Mouse (Mus musculus): ENCODE results near the gene Adcy2.

GRCm38 (mm10) chr13:68712661-68713060 lies 286.7 kb downstream of the Adcy2 start:
- TF ChIP-seq POLR2A (IDR thresholded peaks at IDR 0.05; ENCODE audit: borderline replicate concordance, control insufficient read depth, low read depth, low read length) (no peak), CTCF (IDR thresholded peaks at IDR 0.05; ENCODE audit: control insufficient read depth, insufficient read depth, low read length) (no peak)

Data from bone marrow, adult 2 months (tissue).